In the genomic region with DNA sequence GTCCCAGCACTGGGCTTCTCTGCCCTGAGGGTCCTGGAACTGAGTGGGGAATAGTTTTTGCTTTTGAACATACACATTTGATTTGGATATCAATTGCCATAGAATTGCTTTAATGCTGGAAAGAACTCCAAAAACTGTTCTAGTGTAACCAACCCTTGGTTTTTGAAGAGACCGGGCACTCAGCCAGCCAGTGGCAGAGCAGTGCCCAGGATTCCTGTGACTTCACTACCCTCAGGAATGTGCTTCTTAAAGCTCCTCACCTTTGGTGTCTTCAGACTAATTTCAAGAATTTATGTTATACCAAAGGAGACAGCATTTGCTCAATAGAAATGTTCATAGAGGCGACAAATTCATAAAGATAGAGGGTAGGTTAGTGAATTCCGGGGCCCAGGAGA, we compare ENCODE assay signal across 9 mouse cellular contexts. TPM values are rescaled to one million over a fixed set of nuclear protein-coding genes. Genes with fewer than 3 reads are reported as not detected.
DNase-seq lines count a peak whose midpoint lies in the region; ATAC-seq and TF ChIP-seq lines count a peak whose summit lies in the region.
"Had no signal": no experiment of that assay in that cellular context is flagged by ENCODE, and none has a peak within 500 bp of the region (broad histone marks: within the 10 kb centered on the region; RNA-seq: fewer than 3 reads in every experiment).

No protein-coding gene starts in this region.

- peaks cover 83% of the 10 kb centered on the region for H3K79me2 ChIP-seq in myocyte (ENCODE audit: control insufficient read depth, insufficient read depth)

- H3K9ac ChIP-seq in forebrain, embryonic 15.5 days (replicated peaks): no peak overlapping the region
- H3K9ac ChIP-seq: liver, embryonic 14.5 days had no signal

- no peaks in the 10 kb centered on the region for H3K36me3 ChIP-seq in forebrain, embryonic 15.5 days
- no peaks in the 10 kb centered on the region for H3K36me3 ChIP-seq in myocyte (ENCODE audit: control insufficient read depth, insufficient read depth)

- TF ChIP-seq POLR2A in myocyte (IDR thresholded peaks at IDR 0.05; ENCODE audit: insufficient read length, low read depth): no peak

- peak; percentile 27; the same call in 1 of the 2 replicates for ATAC-seq in forebrain, embryonic 15.5 days (replicated peaks)
- no peak for ATAC-seq in monocyte, adult 5-6 weeks (replicated peaks; ENCODE audit: insufficient number of reproducible peaks, low FRiP score, low TSS enrichment, poor library complexity, severe bottlenecking)

- no peak overlapping the region for H3ac ChIP-seq in myocyte (ENCODE audit: control insufficient read depth, insufficient read length)

- H3K9me3 ChIP-seq in forebrain, embryonic 15.5 days: no peaks in the 10 kb centered on the region

- peak; percentile 30 for DNase-seq in ovary, postnatal 14 days (ENCODE audit: low spot score)
- DNase-seq in ovary, adult 18-20 months (ENCODE audit: low spot score): no peak
- peak; percentile 86 for DNase-seq in kidney, postnatal 10 days
- DNase-seq in frontal cortex, postnatal 14 days (ENCODE audit: low spot score in 2 of 2): no peak
- DNase-seq in Muller cell, postnatal 12 days (ENCODE audit: inconsistent ontology term): no peak

- H3K4me2 ChIP-seq in forebrain, embryonic 15.5 days (replicated peaks): no peak overlapping the region
- H3K4me2 ChIP-seq in myocyte (ENCODE audit: low read depth): peak overlapping the region; percentile 87

- 55% methylated on average over 3 of the region's 3 CpGs for WGBS in forebrain, embryonic 15.5 days

- peaks cover 24% of the 10 kb centered on the region for H3K4me1 ChIP-seq in forebrain, embryonic 15.5 days

- H3K27ac ChIP-seq in forebrain, embryonic 15.5 days (replicated peaks): peak overlapping the region; percentile 83
- H3K27ac ChIP-seq: liver, embryonic 14.5 days had no signal

- H3K27me3 ChIP-seq in forebrain, embryonic 15.5 days: no peaks in the 10 kb centered on the region
- no peaks in the 10 kb centered on the region for H3K27me3 ChIP-seq in myocyte (ENCODE audit: control insufficient read depth, insufficient read depth, insufficient read length)

- H3K4me3 ChIP-seq in forebrain, embryonic 15.5 days: no peak overlapping the region
- peak overlapping the region; percentile 16 for H3K4me3 ChIP-seq in myocyte

TF ChIP-seq in myocyte, 11 proteins besides CTCF, POLR2A, EP300 and RAD21:
- TF ChIP-seq SRF (IDR thresholded peaks at IDR 0.05; ENCODE audit: control insufficient read depth, insufficient read length, low read depth) (no peak), REST (IDR thresholded peaks at IDR 0.05; ENCODE audit: insufficient read depth, insufficient read length) (no peak), POLR2AphosphoS2 (IDR thresholded peaks at IDR 0.05; ENCODE audit: insufficient read length, low read depth) (no peak), USF1 (IDR thresholded peaks at IDR 0.05; ENCODE audit: low read depth) (no peak), E2F4 (IDR thresholded peaks at IDR 0.05; ENCODE audit: insufficient read depth) (no peak), TCF3 (IDR thresholded peaks at IDR 0.05; ENCODE audit: insufficient read length, low read depth) (no peak), MAX (IDR thresholded peaks at IDR 0.05; ENCODE audit: low read depth) (no peak), MYOD1 (IDR thresholded peaks at IDR 0.05; ENCODE audit: control insufficient read depth in 1 of 3, insufficient read length in 2 of 3, low read depth in 2 of 3) (no peak), TCF12 (IDR thresholded peaks at IDR 0.05; ENCODE audit: insufficient read depth, poor library complexity, severe bottlenecking) (no peak), CEBPB (IDR thresholded peaks at IDR 0.05; ENCODE audit: insufficient read depth, poor library complexity, severe bottlenecking) (no peak), MYOG (IDR thresholded peaks at IDR 0.05; ENCODE audit: control insufficient read depth in 1 of 3, insufficient read depth in 1 of 3, insufficient read length in 2 of 3, low read depth in 2 of 3) (no peak)

RNA-seq across cellular contexts. Expression of a gene that starts 33.1 kb away (rescaled TPM):
- 1.9 and 2.5 TPM in 2 replicates for polyA plus RNA-seq in forebrain, embryonic 15.5 days (2015; fragmentation: Nextera tagmentation; extraction: Ambion mirVana)
- polyA plus RNA-seq in myocyte (2012; fragmentation: generic; extraction: Trizol): 16.6 TPM
- total RNA-seq in monocyte, adult 5-6 weeks (2017): not detected in 3 replicates

RNA-seq across cellular contexts. Expression of a gene that starts 37.9 kb away (rescaled TPM):
- 0.45 TPM in 1 of 2 replicates, not detected in the other for polyA plus RNA-seq in forebrain, embryonic 15.5 days (2015; fragmentation: Nextera tagmentation; extraction: Ambion mirVana)
- polyA plus RNA-seq in myocyte (2012; fragmentation: generic; extraction: Trizol): not detected
- total RNA-seq in monocyte, adult 5-6 weeks (2017): 2.0 to 2.5 TPM in 2 of 3 replicates, not detected in the other
- polyA plus RNA-seq: liver, embryonic 14.5 days had no signal

Comparison
In these comparisons a context has a peak if more than half of its experiments do, and no peak if none do; other contexts are left out.
1. DNase-seq: peak in ovary, postnatal 14 days (single experiment) and kidney, postnatal 10 days (single experiment); none in ovary, adult 18-20 months (single experiment), frontal cortex, postnatal 14 days (0 of 2) and Muller cell, postnatal 12 days (single experiment).